Mouse (Mus musculus) neutrophil, adult 59 days (primary cell): ENCODE data around the gene Aagab. TPM values are rescaled to one million over a fixed set of nuclear protein-coding genes. Genes with fewer than 3 reads are reported as not detected.

Source experiments
- total RNA-seq, 2 experiments: library from RNA; stranded (reverse); gene quantifications; 1 replicate in 1 of 2; 2 replicates in 1 of 2; pipeline ENCODE4 v1.2.4; 2023

The Aagab gene
- total RNA-seq: 10 to 100 TPM; 26.5 to 29.4 TPM

DNA sequence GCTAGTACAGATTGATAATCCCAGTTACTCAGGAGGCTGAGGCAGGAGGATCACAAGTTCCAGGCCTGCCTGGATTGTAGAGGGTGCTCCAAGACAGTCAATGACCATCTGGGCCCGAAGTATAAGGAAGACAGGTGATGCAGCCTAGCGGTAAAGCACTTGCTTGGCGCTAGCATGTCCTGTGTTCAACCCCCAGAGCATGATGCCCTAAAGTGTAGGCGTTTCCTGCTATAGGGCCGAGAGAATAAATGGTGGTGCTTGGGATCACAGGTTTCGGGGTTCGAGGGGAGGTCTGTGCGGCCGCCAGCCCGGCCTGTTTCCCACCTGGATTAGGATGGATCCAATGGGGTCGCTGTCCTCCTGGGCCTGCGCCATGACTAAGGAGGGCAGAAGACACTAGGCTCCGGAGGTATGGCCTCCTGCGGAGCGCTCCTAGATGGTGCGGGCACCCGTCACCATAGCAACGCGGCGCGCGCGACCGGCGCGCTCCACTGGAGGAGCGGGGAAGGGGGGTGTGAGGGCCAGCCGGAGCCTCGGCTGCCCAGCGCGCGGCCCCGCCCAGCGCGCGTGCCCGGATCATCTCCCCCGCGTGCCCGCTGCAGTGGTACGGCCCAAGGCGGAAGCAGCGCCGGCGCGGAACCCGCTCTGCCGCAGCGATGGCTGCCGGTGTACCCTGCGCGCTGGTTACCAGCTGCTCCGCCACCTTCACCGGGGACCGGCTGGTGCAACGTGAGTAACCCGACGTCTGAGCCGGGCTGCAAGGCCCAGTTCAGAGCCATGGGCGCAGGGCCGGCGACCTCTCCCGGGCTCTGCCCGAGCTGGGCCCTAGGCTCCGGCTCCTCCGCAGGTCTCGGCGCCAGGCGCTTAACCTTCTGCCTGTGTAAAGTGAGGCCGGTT lies at the start of gene Aagab, which contains the start of gene Iqch:
Gene Aagab, plus strand, starts transcription at position 618 of the 897 bp plus-strand sequence.
Gene Iqch, minus strand, starts transcription at position 451 of the 897 bp plus-strand sequence.

Other genes with a start within 250 kb of the Aagab start
- 10 to 100 TPM; 19.7 to 20.0 TPM for gene Map2k5, start 224.8 kb upstream of the Aagab start, total RNA-seq
- gene 2300009A05Rik, start 203.4 kb upstream of the Aagab start, total RNA-seq: 1 to 10 TPM; 6.9 to 7.9 TPM
- not detected for gene Iqch, start 167 bp upstream of the Aagab start, total RNA-seq
- 10 to 100 TPM; 32.4 to 36.9 TPM for gene Smad3, start 155.3 kb downstream of the Aagab start, total RNA-seq